Mouse (Mus musculus): ENCODE results near the gene Bcl11a. TPM values are rescaled to one million over a fixed set of nuclear protein-coding genes. Genes with fewer than 3 reads are reported as not detected.

The Bcl11a gene
- polyA plus RNA-seq, 1 experiment: 24.2 TPM

GRCm38 (mm10) chr11:24075486-24076126 is 2.2 kb upstream of the Bcl11a start:
- H3K4me3 ChIP-seq (ENCODE audit: extremely low read depth, insufficient read depth, insufficient read length): peak overlapping the region; percentile 70
- WGBS: under 1% methylated on average over 17 of the region's 17 CpGs
- TF ChIP-seq CTCF (IDR thresholded peaks at IDR 0.05; ENCODE audit: extremely low read depth, insufficient read depth, insufficient read length, insufficient replicate concordance) (no peak), POLR2A (IDR thresholded peaks at IDR 0.05; ENCODE audit: low read depth, low read length) (no peak)
- DNase-seq (ENCODE audit: low read depth in 1 of 2, low spot score in 2 of 2): no peak
- no peaks in the 10 kb centered on the region for H3K4me1 ChIP-seq (ENCODE audit: control insufficient read depth, insufficient read depth, insufficient read length)
- H3K36me3 ChIP-seq (ENCODE audit: control insufficient read depth, insufficient read depth, low read length): 0 out of 2 replicates have a peak, but pooled peaks cover 2% of the 10 kb centered on the region
- peaks cover 4% of the 10 kb centered on the region; the same call in 1 of the 2 replicates for H3K27me3 ChIP-seq (ENCODE audit: control insufficient read depth, insufficient read depth, low read length)
- peak overlapping the region; percentile 94 for H3K27ac ChIP-seq (ENCODE audit: insufficient read depth, low read length)

GRCm38 (mm10) chr11:24076127-24076650 is 1.7 kb upstream of the Bcl11a start:
- Histone ChIP-seq H3K4me1 (ENCODE audit: control insufficient read depth, insufficient read depth, insufficient read length) (no peaks in the 10 kb centered on the region), H3K27ac (ENCODE audit: insufficient read depth, low read length) (peak overlapping the region; percentile 94), H3K4me3 (ENCODE audit: extremely low read depth, insufficient read depth, insufficient read length) (peak overlapping the region; percentile 70), H3K27me3 (ENCODE audit: control insufficient read depth, insufficient read depth, low read length) (peaks cover 4% of the 10 kb centered on the region; the same call in 1 of the 2 replicates), H3K36me3 (ENCODE audit: control insufficient read depth, insufficient read depth, low read length) (0 out of 2 replicates have a peak, but pooled peaks cover 2% of the 10 kb centered on the region)
- DNase-seq (ENCODE audit: low read depth in 1 of 2, low spot score in 2 of 2): peak; percentile 80
- TF ChIP-seq CTCF (IDR thresholded peaks at IDR 0.05; ENCODE audit: extremely low read depth, insufficient read depth, insufficient read length, insufficient replicate concordance) (no peak), POLR2A (IDR thresholded peaks at IDR 0.05; ENCODE audit: low read depth, low read length) (no peak; the same call in 1 of the 2 replicates)
- under 1% methylated on average over 32 of the region's 32 CpGs for WGBS

GRCm38 (mm10) chr11:24076821-24077730 is 780 bp upstream of the Bcl11a start:
- peak in 1 of 2 experiments; percentile 80 for DNase-seq (ENCODE audit: low read depth in 1 of 2, low spot score in 2 of 2)
- H3K27ac ChIP-seq (ENCODE audit: insufficient read depth, low read length): peak overlapping the region; percentile 94
- H3K4me3 ChIP-seq (ENCODE audit: extremely low read depth, insufficient read depth, insufficient read length): peak overlapping the region; percentile 70
- H3K4me1 ChIP-seq (ENCODE audit: control insufficient read depth, insufficient read depth, insufficient read length): no peaks in the 10 kb centered on the region; the same call in 1 of the 2 replicates
- peaks cover 4% of the 10 kb centered on the region; the same call in 1 of the 2 replicates for H3K36me3 ChIP-seq (ENCODE audit: control insufficient read depth, insufficient read depth, low read length)
- under 1% methylated on average over 58 of the region's 59 CpGs for WGBS
- H3K27me3 ChIP-seq (ENCODE audit: control insufficient read depth, insufficient read depth, low read length): peaks cover 4% of the 10 kb centered on the region; the same call in 1 of the 2 replicates
- TF ChIP-seq CTCF (IDR thresholded peaks at IDR 0.05; ENCODE audit: extremely low read depth, insufficient read depth, insufficient read length, insufficient replicate concordance) (peak; percentile 27; the same call in 1 of the 2 replicates), POLR2A (IDR thresholded peaks at IDR 0.05; ENCODE audit: low read depth, low read length) (no peak)

GRCm38 (mm10) chr11:24078706-24079316 is 955 bp downstream of the Bcl11a start:
- peak overlapping the region; percentile 70 for H3K4me3 ChIP-seq (ENCODE audit: extremely low read depth, insufficient read depth, insufficient read length)
- H3K27ac ChIP-seq (ENCODE audit: insufficient read depth, low read length): peak overlapping the region; percentile 96
- peaks cover 4% of the 10 kb centered on the region; the same call in 1 of the 2 replicates for H3K36me3 ChIP-seq (ENCODE audit: control insufficient read depth, insufficient read depth, low read length)
- no peaks in the 10 kb centered on the region; the same call in 1 of the 2 replicates for H3K4me1 ChIP-seq (ENCODE audit: control insufficient read depth, insufficient read depth, insufficient read length)
- peaks cover 4% of the 10 kb centered on the region; the same call in 1 of the 2 replicates for H3K27me3 ChIP-seq (ENCODE audit: control insufficient read depth, insufficient read depth, low read length)
- peak in 1 of 2 experiments; percentile 62 for DNase-seq (ENCODE audit: low read depth in 1 of 2, low spot score in 2 of 2)
- WGBS: under 1% methylated on average over 38 of the region's 38 CpGs
- no peak for TF ChIP-seq POLR2A (IDR thresholded peaks at IDR 0.05; ENCODE audit: low read depth, low read length)
- no peak for TF ChIP-seq CTCF (IDR thresholded peaks at IDR 0.05; ENCODE audit: extremely low read depth, insufficient read depth, insufficient read length, insufficient replicate concordance)

- under 1% methylated on average over 43 of the region's 43 CpGs for WGBS
- DNase-seq (ENCODE audit: low read depth in 1 of 2, low spot score in 2 of 2): peak in 1 of 2 experiments; percentile 36
- H3K27me3 ChIP-seq (ENCODE audit: control insufficient read depth, insufficient read depth, low read length): peaks cover 4% of the 10 kb centered on the region; the same call in 1 of the 2 replicates
- peaks cover 2% of the 10 kb centered on the region; the same call in 1 of the 2 replicates for H3K4me1 ChIP-seq (ENCODE audit: control insufficient read depth, insufficient read depth, insufficient read length)
- H3K4me3 ChIP-seq (ENCODE audit: extremely low read depth, insufficient read depth, insufficient read length): peak overlapping the region; percentile 70
- no peak for TF ChIP-seq POLR2A (IDR thresholded peaks at IDR 0.05; ENCODE audit: low read depth, low read length)
- no peak for TF ChIP-seq CTCF (IDR thresholded peaks at IDR 0.05; ENCODE audit: extremely low read depth, insufficient read depth, insufficient read length, insufficient replicate concordance)
- peak overlapping the region; percentile 96 for H3K27ac ChIP-seq (ENCODE audit: insufficient read depth, low read length)
- peaks cover 4% of the 10 kb centered on the region; the same call in 1 of the 2 replicates for H3K36me3 ChIP-seq (ENCODE audit: control insufficient read depth, insufficient read depth, low read length)
Measured at GRCm38 (mm10) chr11:24079392-24080391, 1.8 kb downstream of the Bcl11a start.

All from spleen, adult 2 months (tissue).